Mouse (Mus musculus) MEL (cell line): Measurements from ENCODE around the gene Akr1c21. TPM values are rescaled to one million over a fixed set of nuclear protein-coding genes. Genes with fewer than 3 reads are reported as not detected.
A peak's percentile ranks its signal among the peaks of the same experiment; 100 is the strongest.

Experiments used
- DNase-seq: peaks from one replicate; pipeline ENCODE4 v3.0.0; 2011; ENCODE audit warnings: low read depth, low spot score
- H3K27ac ChIP-seq: 2 replicates; pipeline ENCODE4 v1.5.1; 2012; ENCODE audit warnings: low read depth, mild to moderate bottlenecking, control low read depth, low read length, moderate library complexity; ENCODE audit not compliant: control insufficient read depth
- H3K27me3 ChIP-seq, 2 experiments: fragments of 150-350 bp in 1 of 2; sonication (generic) in 1 of 2; 2 replicates each; pipeline ENCODE4 v1.6.1; 2012; ENCODE audit warnings: low read length in 2 of 2, mild to moderate bottlenecking in 2 of 2, improper control_type of control experiment in 1 of 2, moderate library complexity in 1 of 2; ENCODE audit not compliant: insufficient read depth in 2 of 2, control insufficient read depth in 1 of 2
- H3K36me3 ChIP-seq, 2 experiments: 2 replicates each; pipeline ENCODE4 v1.6.1; 2012 to 2014; ENCODE audit warnings: low read length in 2 of 2, improper control_type of control experiment in 1 of 2, inconsistent platforms in 1 of 2, mild to moderate bottlenecking in 1 of 2; ENCODE audit not compliant: insufficient read depth in 2 of 2, control insufficient read depth in 1 of 2
- H3K4me1 ChIP-seq, 2 experiments: fragments of 150-350 bp in 1 of 2; sonication (generic) in 1 of 2; 2 replicates each; pipeline ENCODE4 v1.6.1; 2012; ENCODE audit warnings: low read length in 2 of 2, improper control_type of control experiment in 1 of 2, mild to moderate bottlenecking in 1 of 2; ENCODE audit not compliant: insufficient read depth in 2 of 2, control insufficient read depth in 1 of 2
- H3K4me3 ChIP-seq, 2 experiments: fragments of 150-350 bp in 1 of 2; sonication (generic) in 1 of 2; 2 replicates each; pipeline ENCODE4 v1.5.1; 2012; ENCODE audit warnings: low read depth in 2 of 2, low read length in 2 of 2, mild to moderate bottlenecking in 2 of 2, moderate library complexity in 2 of 2, control low read depth in 1 of 2, improper control_type of control experiment in 1 of 2; ENCODE audit not compliant: control insufficient read depth in 1 of 2, insufficient read depth in 1 of 2
- H3K79me2 ChIP-seq: 2 replicates; pipeline ENCODE4 v1.6.1; 2012; ENCODE audit warnings: mild to moderate bottlenecking, low read length, moderate library complexity; ENCODE audit not compliant: control insufficient read depth, poor library complexity, insufficient read depth
- H3K9ac ChIP-seq: 2 replicates; pipeline ENCODE4 v1.6.1; 2012; ENCODE audit warnings: low read depth, mild to moderate bottlenecking, control low read depth, low read length, moderate library complexity; ENCODE audit not compliant: control insufficient read depth, poor library complexity, severe bottlenecking
- H3K9me3 ChIP-seq: fragments of 150-350 bp; sonication (generic); replicated peaks from 2 replicates; pipeline ENCODE4 v1.6.1; 2012; ENCODE audit warnings: mild to moderate bottlenecking, low read length, improper control_type of control experiment, moderate library complexity; ENCODE audit not compliant: insufficient read depth
- CHD1 ChIP-seq: IDR thresholded peaks from 2 replicates; pipeline ENCODE4 v1.6.1; 2012; ENCODE audit warnings: low read depth, mild to moderate bottlenecking, inconsistent platforms, low read length, improper control_type of control experiment
- CHD2 ChIP-seq: IDR thresholded peaks from 2 replicates; pipeline ENCODE4 v1.6.1; 2011; ENCODE audit warnings: low read length, improper control_type of control experiment
- CTCF ChIP-seq, 3 experiments: IDR thresholded peaks in 2 of 3; conservative IDR thresholded peaks in 1 of 3; 2 replicates each; pipeline ENCODE4 v1.5.1; 2011 to 2012; ENCODE audit warnings: low read length in 3 of 3, low read depth in 2 of 3, mild to moderate bottlenecking in 2 of 3, improper control_type of control experiment in 1 of 3, inconsistent platforms in 1 of 3, mixed read lengths in 1 of 3, moderate library complexity in 1 of 3; ENCODE audit not compliant: control insufficient read depth in 1 of 3, insufficient read depth in 1 of 3, poor library complexity in 1 of 3, severe bottlenecking in 1 of 3
- ELF1 ChIP-seq: IDR thresholded peaks from 2 replicates; pipeline ENCODE4 v1.6.1; 2014; ENCODE audit warnings: low read depth, mild to moderate bottlenecking, inconsistent platforms, low read length, improper control_type of control experiment, moderate library complexity
- HCFC1 ChIP-seq: IDR thresholded peaks from 2 replicates; pipeline ENCODE4 v1.6.1; 2012; ENCODE audit warnings: low read depth, mild to moderate bottlenecking, inconsistent platforms, low read length, improper control_type of control experiment, moderate library complexity
- KAT2A ChIP-seq: conservative IDR thresholded peaks from 2 replicates; pipeline ENCODE4 v1.6.1; 2012; ENCODE audit warnings: low read depth, low read length, improper control_type of control experiment, inconsistent platforms
- MAX ChIP-seq: IDR thresholded peaks from 2 replicates; pipeline ENCODE4 v1.6.1; 2011; ENCODE audit warnings: low read length, improper control_type of control experiment
- MYB ChIP-seq: IDR thresholded peaks from 2 replicates; pipeline ENCODE4 v1.6.1; 2011; ENCODE audit warnings: mild to moderate bottlenecking, low read depth, low read length, improper control_type of control experiment
- MYC ChIP-seq: IDR thresholded peaks from 2 replicates; pipeline ENCODE4 v1.6.1; 2011; ENCODE audit warnings: low read depth, mild to moderate bottlenecking, low read length, improper control_type of control experiment, moderate library complexity
- NELFE ChIP-seq: IDR thresholded peaks from 2 replicates; pipeline ENCODE4 v1.6.1; 2011; ENCODE audit warnings: low read depth, low read length, improper control_type of control experiment
- NRF1 ChIP-seq: IDR thresholded peaks from 2 replicates; pipeline ENCODE4 v1.6.1; 2014; ENCODE audit warnings: low read depth, mild to moderate bottlenecking, inconsistent platforms, low read length, improper control_type of control experiment, moderate library complexity; ENCODE audit not compliant: poor library complexity, insufficient read depth, severe bottlenecking
- POLR2AphosphoS5 ChIP-seq: IDR thresholded peaks from 2 replicates; pipeline ENCODE4 v1.6.1; 2012; ENCODE audit warnings: low read depth, borderline replicate concordance, mild to moderate bottlenecking, inconsistent platforms, low read length, moderate library complexity, mixed read lengths
- RAD21 ChIP-seq: IDR thresholded peaks from 2 replicates; pipeline ENCODE4 v1.6.1; 2011; ENCODE audit warnings: mild to moderate bottlenecking, low read depth, low read length, improper control_type of control experiment
- SMC3 ChIP-seq: IDR thresholded peaks from 2 replicates; pipeline ENCODE4 v1.6.1; 2011; ENCODE audit warnings: low read depth, low read length, improper control_type of control experiment
- TCF12 ChIP-seq: IDR thresholded peaks from 2 replicates; pipeline ENCODE4 v1.6.1; 2014; ENCODE audit warnings: low read depth, mild to moderate bottlenecking, inconsistent platforms, low read length, improper control_type of control experiment, moderate library complexity
- ZMIZ1 ChIP-seq: IDR thresholded peaks from 2 replicates; pipeline ENCODE4 v1.6.1; 2012; ENCODE audit warnings: low read depth, mild to moderate bottlenecking, inconsistent platforms, low read length, improper control_type of control experiment, moderate library complexity
- polyA plus RNA-seq, 2 experiments: library from polyadenylated mRNA; stranded (reverse) in 1 of 2; unstranded in 1 of 2; fragments of >175 nt in 1 of 2; fragments of >200 nt in 1 of 2; gene quantifications; 2 replicates each; pipeline versions ENCODE4 v1.2.1 to v1.2.4; 2012; ENCODE audit warnings: low replicate concordance in 2 of 2, low read depth in 1 of 2; ENCODE audit not compliant: insufficient read length in 2 of 2, insufficient read depth in 1 of 2, missing spikeins in 1 of 2
- total RNA-seq: library from RNA; depleted of rRNA; stranded (reverse); fragments of 300-350 nt; gene quantifications from 2 replicates; pipeline ENCODE4 v1.2.3, GENCODE M21; 2012; rRNA removed

Gene Akr1c21
- total RNA-seq (0.36 and 0.39 TPM in 2 replicates), polyA plus RNA-seq (under 1 TPM in 1 of 2 experiments, not detected in 1; 0.18 TPM)

GRCm38 (mm10) chr13:4573871-4574270 lies at the start of gene Akr1c21:
TSS of gene Akr1c21 (plus strand) at chr13:4574075.
- TF ChIP-seq MYB (no peak), CTCF (IDR thresholded peaks at IDR 0.05 in 2 of 3, conservative IDR thresholded peaks at IDR 0.05 in 1 of 3; ENCODE audit: control insufficient read depth in 1 of 3, insufficient read depth in 1 of 3, low read depth in 2 of 3, low read length in 3 of 3, poor library complexity in 1 of 3, severe bottlenecking in 1 of 3) (no peak)
- no peak for DNase-seq
- no peak within 1 kb of the TSS for H3K27ac ChIP-seq
- no peaks in the 10 kb centered on the region for H3K27me3 ChIP-seq
- no peaks in the 10 kb centered on the region for H3K79me2 ChIP-seq
- no peak within 1 kb of the TSS for H3K4me3 ChIP-seq
- H3K9ac ChIP-seq = no peak within 1 kb of the TSS
- H3K36me3 ChIP-seq = no peaks in the 10 kb centered on the region
- no peaks in the 10 kb centered on the region for H3K9me3 ChIP-seq
- no peaks in the 10 kb centered on the region for H3K4me1 ChIP-seq

GRCm38 (mm10) chr13:4559143-4559542 lies 14.7 kb upstream of the Akr1c21 start:
- TF ChIP-seq NELFE (no peak), POLR2AphosphoS5 (no peak), ZMIZ1 (no peak), TCF12 (no peak), KAT2A (no peak), HCFC1 (no peak), CHD1 (no peak), RAD21 (no peak), SMC3 (no peak), CHD2 (no peak), MAX (no peak), CTCF (IDR thresholded peaks at IDR 0.05 in 2 of 3, conservative IDR thresholded peaks at IDR 0.05 in 1 of 3; ENCODE audit: control insufficient read depth in 1 of 3, insufficient read depth in 1 of 3, low read depth in 2 of 3, low read length in 3 of 3, poor library complexity in 1 of 3, severe bottlenecking in 1 of 3) (no peak)
- peak; percentile 49 for DNase-seq
- Histone ChIP-seq H3K4me1 (no peaks in the 10 kb centered on the region), H3K27ac (no peak overlapping the region), H3K9ac (no peak overlapping the region), H3K79me2 (no peaks in the 10 kb centered on the region), H3K27me3 (no peaks in the 10 kb centered on the region), H3K36me3 (peaks cover 0 to 2% of the 10 kb centered on the region in 2 experiments; a peak in 2 of 4 replicates), H3K9me3 (no peaks in the 10 kb centered on the region), H3K4me3 (no peak overlapping the region)

GRCm38 (mm10) chr13:4560500-4560899 lies 13.4 kb upstream of the Akr1c21 start:
- Histone ChIP-seq H3K4me1 (no peaks in the 10 kb centered on the region), H3K79me2 (no peaks in the 10 kb centered on the region), H3K36me3 (peaks cover 0 to 2% of the 10 kb centered on the region in 2 experiments; a peak in 2 of 4 replicates), H3K9ac (no peak overlapping the region), H3K27me3 (no peaks in the 10 kb centered on the region), H3K27ac (no peak overlapping the region), H3K9me3 (no peaks in the 10 kb centered on the region), H3K4me3 (no peak overlapping the region)
- TF ChIP-seq MYC (no peak), NRF1 (no peak), ELF1 (no peak)
- DNase-seq = no peak
